Mouse (Mus musculus) embryonic facial prominence, embryonic 10.5 days (tissue): Measurements from ENCODE around the gene Atxn2l. TPM values are rescaled to one million over a fixed set of nuclear protein-coding genes. Genes with fewer than 3 reads are reported as not detected.

ENCODE experiments used
- DNase-seq: peaks from one replicate; pipeline ENCODE4 v3.0.0-alpha.2; 2017; ENCODE audit warnings: low spot score
- H3K27ac ChIP-seq: fragments of 300-500 bp; sonication (generic); replicated peaks from 2 replicates; pipeline ENCODE4 v1.5.1; 2016; ENCODE audit warnings: mild to moderate bottlenecking
- H3K27me3 ChIP-seq: fragments of 300-500 bp; sonication (generic); replicated peaks from 2 replicates; pipeline ENCODE4 v1.6.1; 2016; ENCODE audit warnings: low read depth, mild to moderate bottlenecking; ENCODE audit not compliant: poor library complexity, severe bottlenecking
- H3K36me3 ChIP-seq: fragments of 300-500 bp; sonication (generic); replicated peaks from 2 replicates; pipeline ENCODE4 v1.6.1; 2016; ENCODE audit warnings: mild to moderate bottlenecking, moderate library complexity
- H3K4me1 ChIP-seq: fragments of 300-500 bp; sonication (generic); 2 replicates; pipeline ENCODE4 v1.6.1; 2016
- H3K4me3 ChIP-seq: fragments of 300-500 bp; sonication (generic); 2 replicates; pipeline ENCODE4 v1.5.1; 2016; ENCODE audit warnings: mild to moderate bottlenecking, moderate library complexity
- H3K9me3 ChIP-seq: fragments of 300-500 bp; sonication (generic); 2 replicates; pipeline ENCODE4 v1.6.1; 2016; ENCODE audit warnings: mild to moderate bottlenecking
- WGBS: fragments of 180-500 bp; shearing (Covaris S2); methylation state at CpG from one replicate; pipeline ENCODE4 v1.1.7; 2016; 5-methylcytosine and 5-hydroxymethylcytosine counted together
- polyA plus RNA-seq: library from polyadenylated mRNA; unstranded; fragments of >200 nt; fragmentation: Nextera tagmentation; extraction: Ambion mirVana; gene quantifications from 2 replicates; pipeline ENCODE4 v1.2.1, GENCODE M21; 2016

Gene Atxn2l
- polyA plus RNA-seq, 1 experiment from 2014 or later, result 50.4 TPM

DNA sequence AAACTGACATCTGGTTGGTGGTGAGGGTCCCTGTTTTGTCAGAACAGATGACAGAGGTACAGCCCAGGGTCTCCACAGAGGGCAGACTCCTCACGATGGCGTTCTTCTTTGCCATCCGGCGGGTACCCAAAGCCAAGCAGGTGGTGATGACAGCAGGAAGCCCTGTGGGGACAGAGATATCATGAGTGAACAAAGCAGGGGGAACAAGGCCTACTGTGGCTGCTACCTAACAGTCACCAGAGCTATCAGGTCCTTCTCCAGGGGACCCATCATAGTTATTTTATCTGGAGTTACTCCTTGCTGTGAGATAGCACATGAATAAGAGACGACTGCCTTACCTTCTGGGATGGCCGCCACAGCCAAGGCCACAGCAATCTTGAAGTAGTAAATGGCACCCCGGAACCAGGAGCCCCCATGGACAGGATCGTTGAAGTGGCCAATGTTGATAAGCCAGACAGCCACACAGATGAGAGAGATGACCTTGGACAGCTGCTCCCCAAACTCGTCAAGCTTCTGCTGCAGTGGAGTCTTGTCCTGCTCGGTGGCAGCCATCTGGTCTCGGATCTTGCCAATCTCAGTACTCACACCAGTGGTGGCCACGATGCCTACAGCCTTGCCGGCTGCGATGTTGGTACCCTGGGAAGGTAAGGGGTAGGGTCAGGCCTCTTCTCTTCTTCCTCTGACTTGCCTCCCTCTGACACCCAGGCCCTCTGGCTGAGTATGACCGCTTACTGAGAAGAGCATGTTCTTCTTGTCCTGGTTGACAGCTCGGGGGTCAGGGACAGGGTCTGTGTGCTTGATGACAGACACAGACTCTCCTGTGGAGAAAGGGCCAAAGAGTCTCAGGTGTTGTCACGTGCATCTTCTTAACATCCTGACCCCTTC, 46.6 kb downstream of the Atxn2l start:
- DNase-seq, result no peak
- H3K27me3 ChIP-seq, result 0 out of 2 replicates have a peak, but pooled peaks cover 2% of the 10 kb centered on the region
- WGBS, result 86% methylated on average over 17 of the region's 17 CpGs
- no peak overlapping the region for H3K4me3 ChIP-seq
- H3K27ac ChIP-seq, result no peak overlapping the region
- peaks cover 22% of the 10 kb centered on the region for H3K4me1 ChIP-seq
- no peaks in the 10 kb centered on the region for H3K9me3 ChIP-seq
- no peaks in the 10 kb centered on the region for H3K36me3 ChIP-seq

DNA sequence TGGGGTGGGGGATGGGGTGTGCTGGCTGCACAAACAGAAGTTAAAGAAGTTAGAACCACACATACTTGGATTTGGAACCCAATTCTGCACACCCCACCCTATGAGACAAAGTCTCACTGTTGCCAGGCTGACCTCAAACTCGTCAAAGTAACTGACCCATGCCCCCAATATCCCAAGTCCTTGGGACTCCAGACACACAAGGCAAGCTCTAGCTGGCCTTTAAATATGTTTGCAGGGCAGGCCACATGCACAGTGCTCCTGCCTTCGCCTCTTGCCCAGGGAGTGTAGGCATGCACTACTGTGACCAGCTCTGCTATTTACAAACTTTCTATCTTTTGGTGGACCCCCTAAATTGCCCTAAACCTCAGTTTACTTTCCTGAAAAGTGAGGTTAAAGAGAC, 48.0 kb downstream of the Atxn2l start:
- H3K4me1 ChIP-seq, result peaks cover 8% of the 10 kb centered on the region
- H3K9me3 ChIP-seq, result no peaks in the 10 kb centered on the region
- H3K36me3 ChIP-seq, result no peaks in the 10 kb centered on the region
- no peaks in the 10 kb centered on the region for H3K27me3 ChIP-seq
- 77% methylated on average over 2 of the region's 2 CpGs for WGBS
- H3K4me3 ChIP-seq, result no peak overlapping the region
- no peak overlapping the region for H3K27ac ChIP-seq
- no peak for DNase-seq

DNA sequence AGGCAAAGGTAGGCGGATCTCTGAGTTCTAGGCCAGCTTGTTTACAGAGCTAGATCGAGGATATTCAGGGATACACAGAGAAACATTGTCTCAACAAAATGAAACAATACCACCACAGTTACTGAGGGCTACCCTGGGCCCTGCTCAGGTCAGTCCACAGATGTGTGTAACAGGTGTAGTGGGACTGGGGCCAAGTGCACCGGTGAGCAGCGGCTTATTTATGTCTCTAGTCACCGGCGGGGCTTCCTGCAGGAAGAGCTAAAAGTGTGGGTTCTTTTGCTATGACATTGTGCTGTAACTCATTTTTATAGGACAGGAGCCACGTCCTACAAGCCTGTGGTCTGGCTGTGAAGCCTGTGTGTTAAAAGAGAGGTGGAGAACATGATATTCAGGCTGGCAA, 49.4 kb downstream of the Atxn2l start:
- no peak overlapping the region for H3K27ac ChIP-seq
- H3K9me3 ChIP-seq, result no peaks in the 10 kb centered on the region
- DNase-seq, result no peak
- peaks cover 5% of the 10 kb centered on the region for H3K4me1 ChIP-seq
- no peak overlapping the region for H3K4me3 ChIP-seq
- H3K27me3 ChIP-seq, result no peaks in the 10 kb centered on the region
- H3K36me3 ChIP-seq, result peaks cover under 1% of the 10 kb centered on the region; the same call in 1 of the 2 replicates
- 86% methylated on average over 7 of the region's 7 CpGs for WGBS

DNA sequence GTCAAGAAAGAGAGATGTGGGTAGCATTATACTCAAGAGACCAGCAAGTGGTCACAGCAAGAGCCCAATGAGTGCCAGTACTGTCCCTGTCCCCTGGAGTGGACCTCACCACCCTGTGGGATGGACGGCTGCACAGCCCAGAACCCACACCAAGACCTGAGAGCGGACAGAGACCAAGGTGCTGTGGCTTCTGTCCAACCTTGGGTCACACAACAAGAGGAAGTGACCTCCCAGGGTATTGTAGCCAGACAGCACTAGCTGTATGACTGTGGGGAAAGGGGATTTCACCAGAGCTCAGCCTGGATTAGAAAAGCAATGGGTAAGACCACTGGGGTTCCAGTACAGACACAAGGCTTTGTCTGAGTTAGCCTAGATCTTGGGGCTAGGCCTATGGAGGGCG, 51.0 kb downstream of the Atxn2l start:
- WGBS, result 92% methylated on average over 3 of the region's 3 CpGs
- Histone ChIP-seq H3K27ac (no peak overlapping the region), H3K36me3 (peaks cover 17% of the 10 kb centered on the region), H3K27me3 (no peaks in the 10 kb centered on the region), H3K9me3 (no peaks in the 10 kb centered on the region), H3K4me1 (no peaks in the 10 kb centered on the region), H3K4me3 (no peak overlapping the region)
- no peak for DNase-seq

DNA sequence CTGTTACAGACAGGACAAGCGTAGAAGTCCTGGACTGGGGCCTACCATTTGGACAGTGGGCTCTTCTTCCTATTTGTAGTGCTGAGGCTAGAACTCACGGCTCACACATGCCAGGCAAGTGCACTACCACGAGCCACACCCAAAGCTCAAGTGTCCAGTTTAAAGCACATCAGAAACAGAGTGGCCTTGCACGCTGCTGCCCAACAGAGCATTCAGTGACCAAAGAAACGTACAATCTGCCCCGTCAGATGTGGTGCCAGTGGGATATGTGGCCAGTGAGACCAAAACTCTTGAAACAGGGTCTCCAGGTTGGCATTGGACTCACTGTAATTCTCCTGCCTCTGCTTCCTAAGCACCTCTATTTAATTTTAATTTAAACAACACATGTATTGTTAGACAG, 52.6 kb downstream of the Atxn2l start:
- H3K4me1 ChIP-seq, result no peaks in the 10 kb centered on the region
- 91% methylated on average over 6 of the region's 6 CpGs for WGBS
- H3K27me3 ChIP-seq, result no peaks in the 10 kb centered on the region
- H3K36me3 ChIP-seq, result peaks cover 33% of the 10 kb centered on the region
- H3K9me3 ChIP-seq, result no peaks in the 10 kb centered on the region
- H3K27ac ChIP-seq, result no peak overlapping the region
- H3K4me3 ChIP-seq, result no peak overlapping the region
- no peak for DNase-seq

DNA sequence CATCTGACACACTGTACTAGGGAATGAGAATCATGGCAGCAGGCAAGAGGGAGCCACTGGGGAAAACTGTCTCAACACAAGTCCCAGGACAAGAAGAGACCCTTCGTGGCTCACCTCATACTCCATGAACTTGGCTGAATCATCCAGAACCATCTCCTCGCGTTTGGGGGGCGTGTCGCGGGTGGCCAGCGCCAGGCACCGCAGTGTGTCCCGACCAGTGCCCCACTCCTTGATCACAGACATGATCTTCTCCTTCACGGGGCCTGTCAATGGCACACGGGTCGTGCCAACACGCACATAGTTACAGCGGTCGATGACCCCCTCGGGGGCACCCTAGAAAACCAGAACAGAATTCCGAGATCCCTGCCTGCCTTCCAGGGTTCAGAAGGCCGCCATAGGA, 53.2 kb downstream of the Atxn2l start:
- no peaks in the 10 kb centered on the region for H3K27me3 ChIP-seq

DNA sequence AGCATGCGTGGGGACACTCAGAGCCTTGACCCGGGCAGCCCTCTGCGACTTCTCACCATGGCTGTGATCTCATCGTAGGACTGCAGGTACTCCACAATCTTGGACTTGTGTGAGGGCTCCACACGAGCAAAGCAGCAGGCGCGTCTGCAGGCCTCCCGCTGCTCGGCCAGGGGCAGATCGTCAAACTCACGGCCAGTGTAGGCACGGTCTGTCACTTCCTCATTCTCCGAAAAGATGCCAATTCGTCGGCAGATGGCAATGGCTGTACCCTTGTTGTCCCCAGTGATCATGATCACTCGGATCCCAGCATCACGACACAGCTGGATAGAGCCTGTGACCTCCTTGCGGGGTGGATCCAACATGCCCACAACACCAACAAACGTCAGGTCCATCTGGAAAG, 54.8 kb downstream of the Atxn2l start:
- Histone ChIP-seq H3K36me3 (peaks cover 52% of the 10 kb centered on the region), H3K4me1 (no peaks in the 10 kb centered on the region), H3K4me3 (no peak overlapping the region), H3K9me3 (no peaks in the 10 kb centered on the region), H3K27ac (no peak overlapping the region), H3K27me3 (no peaks in the 10 kb centered on the region)
- WGBS, result 93% methylated on average over 19 of the region's 19 CpGs
- no peak for DNase-seq

More for the DNA sequence above, 53.2 kb downstream of the Atxn2l start:
- no peak for DNase-seq
- no peaks in the 10 kb centered on the region for H3K4me1 ChIP-seq
- H3K4me3 ChIP-seq, result no peak overlapping the region
- no peak overlapping the region for H3K27ac ChIP-seq
- no peaks in the 10 kb centered on the region for H3K9me3 ChIP-seq
- H3K36me3 ChIP-seq, result peaks cover 39% of the 10 kb centered on the region
- WGBS, result 92% methylated on average over 18 of the region's 18 CpGs

DNA sequence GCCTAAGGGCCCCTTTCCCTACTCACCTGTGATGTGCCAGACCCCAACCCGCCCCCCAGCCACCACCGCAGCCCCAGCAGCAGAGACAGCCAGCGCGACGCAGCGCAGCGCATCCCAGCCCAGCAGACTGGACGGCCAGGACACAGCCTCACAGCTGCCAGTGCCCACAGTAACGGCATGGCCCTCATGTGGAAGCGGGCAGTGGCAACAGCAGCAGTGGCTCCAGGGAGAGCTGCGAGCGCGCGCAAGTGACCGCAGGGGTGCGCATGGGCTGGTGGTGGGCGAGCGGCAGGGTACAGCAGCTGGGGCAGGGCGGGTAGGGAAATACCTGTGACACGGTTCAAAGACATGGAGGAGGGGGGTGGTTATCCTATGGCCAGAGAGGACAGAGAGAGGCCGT, 57.0 kb downstream of the Atxn2l start:
- no peak overlapping the region for H3K4me3 ChIP-seq
- no peaks in the 10 kb centered on the region for H3K4me1 ChIP-seq
- DNase-seq, result no peak
- H3K36me3 ChIP-seq, result peaks cover 71% of the 10 kb centered on the region
- H3K27ac ChIP-seq, result no peak overlapping the region
- H3K9me3 ChIP-seq, result no peaks in the 10 kb centered on the region
- WGBS, result 93% methylated on average over 21 of the region's 21 CpGs
- H3K27me3 ChIP-seq, result no peaks in the 10 kb centered on the region

DNA sequence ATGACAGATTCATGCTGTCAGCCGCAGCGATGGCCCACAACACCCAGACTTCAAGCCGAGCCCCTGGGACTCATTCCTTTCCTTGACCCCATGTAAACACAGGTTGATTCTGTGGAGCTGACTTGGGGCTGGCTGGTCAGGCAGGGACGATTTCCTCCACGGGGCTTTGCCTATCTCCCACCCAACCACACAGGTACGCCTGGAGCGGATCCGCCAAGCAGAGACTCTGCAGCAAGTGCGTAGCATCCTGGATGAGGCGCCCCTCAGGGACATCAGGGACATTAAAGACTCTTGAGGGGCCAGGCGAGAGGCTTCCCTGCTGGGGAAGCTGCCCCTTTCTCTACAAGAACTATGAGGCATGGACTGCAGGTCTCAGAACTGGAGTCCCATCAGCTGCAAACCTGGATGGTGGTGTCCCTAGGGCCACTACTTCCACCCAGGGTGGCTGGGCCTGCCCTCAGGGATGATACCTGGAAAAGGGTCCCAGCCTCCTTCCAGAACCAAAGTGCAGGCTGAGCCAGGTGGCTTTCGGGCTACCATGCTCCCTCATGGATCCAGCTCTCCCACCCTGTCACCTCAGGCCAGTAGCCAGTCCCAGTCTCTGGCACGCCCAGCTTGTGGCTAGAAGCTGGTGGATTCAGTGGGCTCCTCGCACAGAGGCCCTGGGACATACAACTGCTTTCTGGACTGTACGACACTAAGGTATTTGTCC, 58.0 kb downstream of the Atxn2l start:
- Histone ChIP-seq H3K27me3 (no peaks in the 10 kb centered on the region), H3K27ac (no peak overlapping the region), H3K4me3 (no peak overlapping the region), H3K4me1 (no peaks in the 10 kb centered on the region), H3K9me3 (no peaks in the 10 kb centered on the region), H3K36me3 (peaks cover 74% of the 10 kb centered on the region)
- WGBS, result 94% methylated on average over 15 of the region's 15 CpGs
- DNase-seq, result no peak

DNA sequence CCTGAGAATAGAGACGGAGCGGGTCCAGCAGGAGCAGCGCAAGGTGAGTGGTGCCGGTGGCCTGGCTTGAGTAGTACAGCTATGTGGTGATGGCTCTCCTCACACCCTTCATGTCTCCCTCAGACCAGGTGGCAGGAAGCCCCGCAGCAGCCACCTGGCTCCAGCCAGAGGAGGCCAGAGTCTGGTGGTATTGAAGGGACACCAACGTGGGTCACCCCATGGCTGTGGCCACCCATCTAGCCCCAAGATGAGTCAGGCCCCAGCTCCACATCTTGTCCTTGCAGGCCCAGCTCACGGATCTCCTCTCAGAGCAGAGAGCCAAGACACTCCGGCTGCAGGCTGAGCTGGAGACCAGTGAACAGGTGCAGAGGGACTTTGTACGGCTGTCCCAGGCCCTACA, 58.7 kb downstream of the Atxn2l start:
- 89% methylated on average over 9 of the region's 9 CpGs for WGBS
- H3K36me3 ChIP-seq, result peaks cover 81% of the 10 kb centered on the region
- no peak overlapping the region for H3K4me3 ChIP-seq

DNA sequence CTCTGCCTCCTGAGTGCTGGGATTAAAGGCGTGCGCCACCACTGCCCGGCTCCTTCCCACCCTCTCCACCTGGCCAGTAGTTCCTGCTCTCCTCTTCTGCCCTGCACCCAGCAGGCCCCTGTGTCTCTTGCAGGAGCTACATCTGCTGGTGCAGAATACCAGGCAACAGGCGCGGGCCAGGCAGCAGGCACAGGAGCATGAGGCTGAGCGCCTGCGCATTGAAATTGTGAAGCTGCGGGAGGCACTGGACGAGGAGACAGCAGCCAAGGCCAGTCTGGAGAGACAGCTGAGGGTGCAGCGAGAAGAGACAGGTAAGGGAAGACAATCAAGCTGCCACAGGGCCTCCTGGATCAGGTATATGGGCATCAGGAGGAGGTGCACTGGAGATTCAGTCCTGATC, 59.2 kb downstream of the Atxn2l start:
- H3K36me3 ChIP-seq, result peaks cover 81% of the 10 kb centered on the region
- H3K9me3 ChIP-seq, result no peaks in the 10 kb centered on the region
- DNase-seq, result no peak
- no peaks in the 10 kb centered on the region for H3K4me1 ChIP-seq
- H3K4me3 ChIP-seq, result no peak overlapping the region
- H3K27me3 ChIP-seq, result no peaks in the 10 kb centered on the region
- WGBS, result 93% methylated on average over 10 of the region's 10 CpGs
- H3K27ac ChIP-seq, result no peak overlapping the region

More for the DNA sequence above, 58.7 kb downstream of the Atxn2l start:
- H3K4me1 ChIP-seq, result no peaks in the 10 kb centered on the region
- no peaks in the 10 kb centered on the region for H3K27me3 ChIP-seq
- H3K27ac ChIP-seq, result no peak overlapping the region
- no peak for DNase-seq
- no peaks in the 10 kb centered on the region for H3K9me3 ChIP-seq
